Mouse (Mus musculus) erythroid progenitor cell, adult 5-6 weeks (primary cell): ENCODE data around the gene Sertad3. TPM values are rescaled to one million over a fixed set of nuclear protein-coding genes. Genes with fewer than 3 reads are reported as not detected.

Source experiments
- ATAC-seq: replicated peaks from 2 replicates; pipeline ENCODE4 v1.8.0; 2016; ENCODE audit warnings: moderate number of reproducible peaks, mild to moderate bottlenecking, moderate TSS enrichment, inconsistent platforms; ENCODE audit not compliant: poor library complexity, low FRiP score, severe bottlenecking
- total RNA-seq, 2 experiments: library from RNA; stranded (forward) in 1 of 2; stranded (reverse) in 1 of 2; fragments of 150-400 nt in 1 of 2; fragments of 186-747, 209-891 nt in 1 of 2; gene quantifications; 2 replicates each; pipeline versions ENCODE4 v1.2.3 to v1.2.4; 2015 to 2017; ENCODE audit warnings: low replicate concordance in 2 of 2

The Sertad3 gene
- total RNA-seq (2015; ENCODE audit: low replicate concordance) = 9.0 and 9.2 TPM in 2 replicates
- total RNA-seq (2017; ENCODE audit: low replicate concordance) = 14.8 and 19.6 TPM in 2 replicates

GRCm38 (mm10) chr7:27473156-27473834 is at the start of gene Sertad3:
TSS of gene Sertad3 (plus strand) at chr7:27473768.
- peak; percentile 80 for ATAC-seq

- no peak for ATAC-seq
Observed at GRCm38 (mm10) chr7:27427387-27427786, 46.2 kb upstream of the Sertad3 start.

GRCm38 (mm10) chr7:27428002-27428401 is 45.6 kb upstream of the Sertad3 start:
- no peak for ATAC-seq

GRCm38 (mm10) chr7:27429135-27429534 is 44.4 kb upstream of the Sertad3 start:
- ATAC-seq = no peak

- ATAC-seq = no peak
Observed at GRCm38 (mm10) chr7:27433349-27433748, 40.2 kb upstream of the Sertad3 start.

GRCm38 (mm10) chr7:27433794-27434193 is 39.8 kb upstream of the Sertad3 start:
- ATAC-seq = no peak

- ATAC-seq = peak; percentile 84
Observed at GRCm38 (mm10) chr7:27437544-27437943, 36.0 kb upstream of the Sertad3 start.

- no peak for ATAC-seq
Observed at GRCm38 (mm10) chr7:27440014-27440413, 33.6 kb upstream of the Sertad3 start.

- no peak for ATAC-seq
Observed at GRCm38 (mm10) chr7:27446051-27446450, 27.5 kb upstream of the Sertad3 start.

GRCm38 (mm10) chr7:27446521-27447418 is 26.8 kb upstream of the Sertad3 start:
- ATAC-seq = no peak

- peak; percentile 79 for ATAC-seq
Observed at GRCm38 (mm10) chr7:27447419-27448286, 25.9 kb upstream of the Sertad3 start, which contains the start of the genes Sptbn4 and Blvrb. TSS of gene Sptbn4 (minus strand) at chr7:27447686. TSS of gene Blvrb (plus strand) at chr7:27447978.

- ATAC-seq = peak; percentile 71
Observed at GRCm38 (mm10) chr7:27448421-27449206, 25.0 kb upstream of the Sertad3 start.

- ATAC-seq = peak; percentile 57
Observed at GRCm38 (mm10) chr7:27449256-27449862, 24.2 kb upstream of the Sertad3 start.

GRCm38 (mm10) chr7:27451359-27451758 is 22.2 kb upstream of the Sertad3 start:
- no peak for ATAC-seq

- no peak for ATAC-seq
Observed at GRCm38 (mm10) chr7:27452206-27452770, 21.3 kb upstream of the Sertad3 start.

- ATAC-seq = peak; percentile 67
Observed at GRCm38 (mm10) chr7:27454461-27455121, 19.0 kb upstream of the Sertad3 start.

GRCm38 (mm10) chr7:27455273-27455672 is 18.3 kb upstream of the Sertad3 start:
- ATAC-seq = no peak

GRCm38 (mm10) chr7:27458614-27459013 is 15.0 kb upstream of the Sertad3 start:
- 0 out of 2 replicates have a peak, but pooled peaks have one; percentile 40 for ATAC-seq
